Mouse (Mus musculus): Measurements from ENCODE around the gene Angptl4.

GRCm38 (mm10) chr17:33828892-33829291 is 47.3 kb upstream of the Angptl4 start:
- TF ChIP-seq EP300 (IDR thresholded peaks at IDR 0.05; ENCODE audit: low read depth), result 0 out of 2 replicates have a peak, but pooled peaks have one; percentile 32
- TF ChIP-seq CTCF (IDR thresholded peaks at IDR 0.05; ENCODE audit: low read depth), result no peak

All from liver, postnatal 0 days (tissue).